Mouse (Mus musculus) CH12.LX (cell line): Measurements from ENCODE around the gene E430018J23Rik. TPM values are rescaled to one million over a fixed set of nuclear protein-coding genes. Genes with fewer than 3 reads are reported as not detected.

ENCODE experiments used
- DNase-seq: peaks from one replicate; pipeline ENCODE4 v3.0.0-alpha.2; 2013; ENCODE audit errors: extremely low read depth
- H3K27ac ChIP-seq: 2 replicates; pipeline ENCODE4 v1.5.1; 2012; ENCODE audit warnings: low read depth, mild to moderate bottlenecking, control low read depth, moderate library complexity; ENCODE audit not compliant: insufficient read depth
- H3K27me3 ChIP-seq: replicated peaks from 2 replicates; pipeline ENCODE3; 2012; ENCODE audit warnings: inconsistent platforms
- H3K36me3 ChIP-seq, 2 experiments: replicated peaks in 1 of 2; 2 replicates each; pipeline versions ENCODE3 to v1.6.1; 2012; ENCODE audit warnings: inconsistent platforms in 1 of 2, low read length in 1 of 2, mild to moderate bottlenecking in 1 of 2, mixed read lengths in 1 of 2, moderate library complexity in 1 of 2; ENCODE audit not compliant: control insufficient read depth in 1 of 2, insufficient read depth in 1 of 2
- H3K4me1 ChIP-seq, 2 experiments: 2 replicates each; pipeline ENCODE4 v1.6.1; 2012; ENCODE audit warnings: inconsistent platforms in 1 of 2, moderate library complexity in 1 of 2; ENCODE audit not compliant: insufficient read depth in 2 of 2, control insufficient read depth in 1 of 2
- H3K4me2 ChIP-seq: 2 replicates; pipeline ENCODE4 v1.6.1; 2012; ENCODE audit warnings: low read depth, mild to moderate bottlenecking, control low read depth; ENCODE audit not compliant: poor library complexity, insufficient read depth, severe bottlenecking
- H3K4me3 ChIP-seq, 3 experiments: fragments of 150-350 bp in 1 of 3; sonication (generic) in 1 of 3; replicated peaks in 1 of 3; 2 replicates each; pipeline versions ENCODE3 to v1.5.1; 2011 to 2012; ENCODE audit warnings: low read depth in 2 of 3, low read length in 2 of 3, mild to moderate bottlenecking in 2 of 3, moderate library complexity in 2 of 3, control low read depth in 1 of 3, improper control_type of control experiment in 1 of 3, inconsistent platforms in 1 of 3, mixed read lengths in 1 of 3; ENCODE audit not compliant: poor library complexity in 1 of 3
- H3K79me2 ChIP-seq: replicated peaks from 2 replicates; pipeline ENCODE4 v1.6.1; 2012; ENCODE audit warnings: mild to moderate bottlenecking, moderate library complexity; ENCODE audit not compliant: control insufficient read depth, poor library complexity, insufficient read depth, severe bottlenecking; ENCODE audit errors: extremely low read depth
- H3K9ac ChIP-seq: 2 replicates; pipeline ENCODE4 v1.6.1; 2012; ENCODE audit warnings: low read depth, mild to moderate bottlenecking, control low read depth, moderate library complexity; ENCODE audit not compliant: insufficient read depth
- H3K9me3 ChIP-seq: replicated peaks from 2 replicates; pipeline ENCODE3; 2012; ENCODE audit warnings: low read length, inconsistent platforms, mixed read lengths
- CHD2 ChIP-seq: IDR thresholded peaks from 2 replicates; pipeline ENCODE4 v1.6.1; 2011; ENCODE audit warnings: low read length, improper control_type of control experiment
- E2F4 ChIP-seq: IDR thresholded peaks from 2 replicates; pipeline ENCODE4 v1.6.1; 2011; ENCODE audit warnings: low read depth, low read length, improper control_type of control experiment; ENCODE audit not compliant: insufficient replicate concordance
- ELF1 ChIP-seq: IDR thresholded peaks from 2 replicates; pipeline ENCODE4 v1.6.1; 2014; ENCODE audit warnings: low read depth, mild to moderate bottlenecking, inconsistent platforms, low read length, improper control_type of control experiment
- EP300 ChIP-seq: IDR thresholded peaks from 2 replicates; pipeline ENCODE4 v1.6.1; 2011; ENCODE audit warnings: low read length, improper control_type of control experiment
- ETS1 ChIP-seq: conservative IDR thresholded peaks from 2 replicates; pipeline ENCODE4 v1.6.1; 2012; ENCODE audit warnings: low read depth, mild to moderate bottlenecking, inconsistent platforms, low read length, improper control_type of control experiment, moderate library complexity
- GABPA ChIP-seq: IDR thresholded peaks from 2 replicates; pipeline ENCODE4 v1.6.1; 2012; ENCODE audit warnings: low read depth, low read length, improper control_type of control experiment, inconsistent platforms; ENCODE audit not compliant: insufficient replicate concordance
- HCFC1 ChIP-seq: IDR thresholded peaks from 2 replicates; pipeline ENCODE4 v1.6.1; 2012; ENCODE audit warnings: low read depth, mild to moderate bottlenecking, inconsistent platforms, low read length, improper control_type of control experiment
- JUN ChIP-seq: IDR thresholded peaks from 2 replicates; pipeline ENCODE4 v1.6.1; 2011; ENCODE audit warnings: low read depth, mild to moderate bottlenecking, low read length, improper control_type of control experiment, moderate library complexity; ENCODE audit not compliant: insufficient read depth
- JUND ChIP-seq: conservative IDR thresholded peaks from 2 replicates; pipeline ENCODE4 v1.6.1; 2011; ENCODE audit warnings: low read depth, low read length, improper control_type of control experiment
- MAZ ChIP-seq: IDR thresholded peaks from 2 replicates; pipeline ENCODE4 v1.6.1; 2012; ENCODE audit warnings: low read depth, mild to moderate bottlenecking, inconsistent platforms, low read length, improper control_type of control experiment, moderate library complexity
- MXI1 ChIP-seq: IDR thresholded peaks from 2 replicates; pipeline ENCODE4 v1.6.1; 2011; ENCODE audit warnings: mild to moderate bottlenecking, low read depth, low read length, improper control_type of control experiment
- POLR2A ChIP-seq: IDR thresholded peaks from 2 replicates; pipeline ENCODE4 v1.6.1; 2011; ENCODE audit warnings: low read depth, mild to moderate bottlenecking, improper control_type of control experiment, low read length
- RCOR1 ChIP-seq: conservative IDR thresholded peaks from 2 replicates; pipeline ENCODE4 v1.6.1; 2012; ENCODE audit warnings: low read depth, mild to moderate bottlenecking, inconsistent platforms, low read length, improper control_type of control experiment
- SMC3 ChIP-seq: IDR thresholded peaks from 2 replicates; pipeline ENCODE4 v1.6.1; 2011; ENCODE audit warnings: low read depth, low read length, improper control_type of control experiment
- TCF12 ChIP-seq: IDR thresholded peaks from 2 replicates; pipeline ENCODE4 v1.6.1; 2014; ENCODE audit warnings: low read depth, mild to moderate bottlenecking, inconsistent platforms, low read length, improper control_type of control experiment
- USF2 ChIP-seq: conservative IDR thresholded peaks from 2 replicates; pipeline ENCODE4 v1.6.1; 2011; ENCODE audit warnings: low read depth, low read length, improper control_type of control experiment
- ZKSCAN1 ChIP-seq: IDR thresholded peaks from 2 replicates; pipeline ENCODE4 v1.6.1; 2012; ENCODE audit warnings: low read depth, inconsistent platforms, low read length, improper control_type of control experiment, borderline replicate concordance
- ZMIZ1 ChIP-seq: IDR thresholded peaks from 2 replicates; pipeline ENCODE4 v1.6.1; 2012; ENCODE audit warnings: low read depth, mild to moderate bottlenecking, inconsistent platforms, low read length, improper control_type of control experiment
- ZNF384 ChIP-seq: IDR thresholded peaks from 2 replicates; pipeline ENCODE4 v1.6.1; 2012; ENCODE audit warnings: low read depth, low read length, improper control_type of control experiment, inconsistent platforms
- dilution Hi-C: fragments of 300-500 bp; cut with MboI; formaldehyde crosslinking; loops from 2 replicates; pipeline ENCODE4 v1.14.3; 2020; ENCODE audit warnings: low sequenced_read_pairs; ENCODE audit not compliant: extremely low pct_unique_long_range_greater_than_20kb, extremely low pct_ligation_motif_present
- in situ Hi-C: fragments of 300-500 bp; cut with MboI; formaldehyde crosslinking; loops from 3 replicates; pipeline ENCODE4 v1.14.3; 2019; ENCODE audit warnings: low sequenced_read_pairs, low pct_ligation_motif_present, low pct_unique_long_range_greater_than_20kb, mixed read lengths
- polyA plus RNA-seq: library from polyadenylated mRNA; unstranded; fragments of >175 nt; gene quantifications from 2 replicates; pipeline ENCODE4 v1.2.1, GENCODE M21; 2012; ENCODE audit warnings: low read depth; ENCODE audit not compliant: insufficient read length
- total RNA-seq, 2 experiments: library from RNA; depleted of rRNA; stranded (reverse); fragments of 300-350 nt in 1 of 2; fragments of >200 nt in 1 of 2; gene quantifications; 2 replicates each; pipeline ENCODE4 v1.2.3; 2012 to 2014

Gene E430018J23Rik
- total and polyA plus RNA-seq, 3 experiments = 3.8 to 9.2 (median 8.9) TPM

- no peak overlapping the region for H3K27ac ChIP-seq
- dilution Hi-C loops = no loop called here
- H3K27me3 ChIP-seq = peaks cover 4% of the 10 kb centered on the region
- H3K79me2 ChIP-seq = no peaks in the 10 kb centered on the region
- no peaks in the 10 kb centered on the region; a peak in 1 of 4 replicates for H3K4me1 ChIP-seq
- TF ChIP-seq TCF12 (no peak), ELF1 (no peak), ZMIZ1 (no peak), POLR2A (no peak), HCFC1 (no peak), SMC3 (no peak), ZNF384 (no peak), JUND (no peak), USF2 (no peak), ZKSCAN1 (no peak), GABPA (no peak), ETS1 (no peak), EP300 (no peak), MAZ (no peak), E2F4 (no peak)
- TF ChIP-seq, all 38 proteins: peak for 0
- Histone ChIP-seq H3K4me2 (no peak overlapping the region), H3K36me3 (no peaks in the 10 kb centered on the region), H3K9ac (no peak overlapping the region), H3K4me3 (no peak overlapping the region), H3K9me3 (no peaks in the 10 kb centered on the region)
- in situ Hi-C loops = loop anchor here (25.0 kb wide), 1 partner anchor 396 kb away; the partner anchor contains the start of gene Orai3
- no peak for DNase-seq
Observed at GRCm38 (mm10) chr7:127366249-127366648, 27.2 kb downstream of the E430018J23Rik start.

- H3K79me2 ChIP-seq = no peaks in the 10 kb centered on the region
- H3K27me3 ChIP-seq = peaks cover 9% of the 10 kb centered on the region
- no peak overlapping the region for H3K9ac ChIP-seq
- no peaks in the 10 kb centered on the region; a peak in 1 of 4 replicates for H3K4me1 ChIP-seq
- no peak for DNase-seq
- in situ Hi-C loops = loop anchor here (5.0 to 25.0 kb wide), 2 partner anchors 113 to 398 kb away; partner anchors contain the start of genes Fbrs and Orai3
- dilution Hi-C loops = no loop called here
- H3K36me3 ChIP-seq = no peaks in the 10 kb centered on the region
- no peak overlapping the region for H3K4me3 ChIP-seq
- no peak overlapping the region for H3K4me2 ChIP-seq
- H3K27ac ChIP-seq = no peak overlapping the region
- H3K9me3 ChIP-seq = no peaks in the 10 kb centered on the region
- TF ChIP-seq JUN = no peak
- no peak for TF ChIP-seq ZNF384
- no peak for TF ChIP-seq ZMIZ1
- no peak for TF ChIP-seq CHD2
- TF ChIP-seq RCOR1 = no peak
- TF ChIP-seq MXI1 = no peak
Observed at GRCm38 (mm10) chr7:127364166-127364565, 29.3 kb downstream of the E430018J23Rik start.
